Comparison of ENCODE assay signal across 1 mouse cellular context in the genomic region with DNA sequence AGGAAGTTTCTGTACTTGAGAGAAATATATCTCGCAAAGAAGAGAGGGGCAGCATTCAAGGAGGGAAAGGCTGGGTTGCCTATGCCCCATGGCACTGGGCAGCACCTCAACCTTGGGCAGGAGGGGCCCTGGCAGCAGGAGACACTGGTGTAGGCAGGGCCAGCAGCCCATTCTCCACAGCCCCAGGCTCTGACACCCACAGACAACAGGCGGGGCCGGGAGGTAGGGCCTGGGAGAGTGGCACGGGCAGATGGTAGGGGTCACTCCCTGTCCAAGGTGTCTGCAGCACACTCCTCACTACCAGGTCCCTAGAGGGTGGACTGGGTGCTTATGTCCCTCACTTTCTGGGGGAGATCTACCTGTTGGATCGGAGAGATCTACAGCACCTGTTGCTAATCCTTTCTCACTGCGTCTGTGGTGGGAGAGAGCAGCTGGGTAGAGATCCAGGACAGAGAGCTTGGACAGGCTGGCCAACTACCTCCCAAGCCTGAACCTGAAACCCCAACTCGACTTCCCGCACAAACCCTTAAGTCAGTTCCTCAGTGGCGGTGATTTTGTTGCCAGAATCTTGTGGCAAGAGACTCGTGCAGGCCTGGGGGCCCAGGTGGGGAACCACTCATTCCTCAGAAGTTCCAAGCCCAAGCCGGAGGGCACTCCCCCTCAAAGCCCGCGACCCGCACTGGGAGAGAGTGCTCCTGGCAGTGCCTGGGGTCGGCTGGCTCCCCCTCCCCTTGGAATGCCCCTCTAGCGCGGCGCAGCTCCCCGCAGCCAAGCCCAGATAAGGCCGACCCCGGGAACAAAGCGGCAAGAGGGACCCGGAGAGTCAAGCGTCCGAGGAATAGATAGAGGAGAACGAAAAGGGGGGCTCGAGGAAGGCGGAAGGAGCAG.
TF ChIP-seq lines count a peak whose summit lies in the region.

No protein-coding gene starts in this region.

TF ChIP-seq in MEL, 35 proteins besides CTCF, POLR2A, EP300 and RAD21:
- TF ChIP-seq RCOR1 (IDR thresholded peaks at IDR 0.05; ENCODE audit: low read depth, low read length): 0 out of 2 replicates have a peak, but pooled peaks have one; percentile 18
- no peak for TF ChIP-seq GABPA (IDR thresholded peaks at IDR 0.05; ENCODE audit: low read depth, low read length)
- no peak for TF ChIP-seq ZNF384 (IDR thresholded peaks at IDR 0.05; ENCODE audit: low read depth, low read length)
- peak; percentile 34; the same call in 1 of the 2 replicates for TF ChIP-seq BHLHE40 (IDR thresholded peaks at IDR 0.05; ENCODE audit: borderline replicate concordance, low read depth, low read length)
